Mouse (Mus musculus) forebrain, embryonic 11.5 days (tissue): ENCODE data around the gene Il17rd. TPM values are rescaled to one million over a fixed set of nuclear protein-coding genes. Genes with fewer than 3 reads are reported as not detected.

Experiments
- ATAC-seq: fragments of 200-750 bp; cut with Nextera tagmentation; replicated peaks from 2 replicates; pipeline ENCODE4 v1.8.0; 2017; ENCODE audit warnings: moderate TSS enrichment; ENCODE audit not compliant: low FRiP score
- DNase-seq: peaks from one replicate; pipeline ENCODE4 v3.0.0-alpha.2; 2017; ENCODE audit warnings: low spot score
- H3K27ac ChIP-seq: fragments of 300-500 bp; sonication (generic); 2 replicates; pipeline ENCODE4 v1.5.1; 2014; ENCODE audit warnings: low read depth, low read length
- H3K27me3 ChIP-seq: fragments of 300-500 bp; sonication (generic); 2 replicates; pipeline ENCODE4 v1.6.1; 2014; ENCODE audit warnings: mild to moderate bottlenecking, low read length, mixed read lengths; ENCODE audit not compliant: control insufficient read depth, insufficient read depth
- H3K36me3 ChIP-seq: fragments of 300-500 bp; sonication (generic); 2 replicates; pipeline ENCODE4 v1.6.1; 2014; ENCODE audit warnings: mild to moderate bottlenecking, low read length, moderate library complexity, mixed read lengths; ENCODE audit not compliant: control insufficient read depth, insufficient read depth
- H3K4me1 ChIP-seq: fragments of 300-500 bp; sonication (generic); replicated peaks from 2 replicates; pipeline ENCODE4 v1.6.1; 2014; ENCODE audit warnings: low read length, mixed read lengths; ENCODE audit not compliant: control insufficient read depth, insufficient read depth
- H3K4me2 ChIP-seq: fragments of 300-500 bp; sonication (generic); 2 replicates; pipeline ENCODE4 v1.6.1; 2014; ENCODE audit warnings: low read depth, mild to moderate bottlenecking, low read length, moderate library complexity, mixed read lengths; ENCODE audit not compliant: severe bottlenecking
- H3K4me3 ChIP-seq: fragments of 300-500 bp; sonication (generic); 2 replicates; pipeline ENCODE4 v1.5.1; 2014; ENCODE audit warnings: low read depth, low read length
- H3K9ac ChIP-seq: fragments of 300-500 bp; sonication (generic); 2 replicates; pipeline ENCODE4 v1.6.1; 2014; ENCODE audit warnings: low read length
- H3K9me3 ChIP-seq: fragments of 300-500 bp; sonication (generic); 2 replicates; pipeline ENCODE4 v1.6.1; 2016; ENCODE audit warnings: low read length, mixed read lengths; ENCODE audit not compliant: control insufficient read depth
- WGBS: fragments of 180-500 bp; shearing (Covaris S2); extraction: QIAGEN DNeasy Blood & Tissue Kit; methylation state at CpG from one replicate; pipeline ENCODE4 v1.1.7; 2014; 5-methylcytosine and 5-hydroxymethylcytosine counted together
- polyA plus RNA-seq: library from polyadenylated mRNA; unstranded; fragments of >200 nt; fragmentation: Nextera tagmentation; extraction: Ambion mirVana; gene quantifications from 2 replicates; pipeline ENCODE4 v1.2.1, GENCODE M21; 2014

Gene Il17rd
- polyA plus RNA-seq, 1 experiment from 2014 or later = 7.8 TPM

DNA sequence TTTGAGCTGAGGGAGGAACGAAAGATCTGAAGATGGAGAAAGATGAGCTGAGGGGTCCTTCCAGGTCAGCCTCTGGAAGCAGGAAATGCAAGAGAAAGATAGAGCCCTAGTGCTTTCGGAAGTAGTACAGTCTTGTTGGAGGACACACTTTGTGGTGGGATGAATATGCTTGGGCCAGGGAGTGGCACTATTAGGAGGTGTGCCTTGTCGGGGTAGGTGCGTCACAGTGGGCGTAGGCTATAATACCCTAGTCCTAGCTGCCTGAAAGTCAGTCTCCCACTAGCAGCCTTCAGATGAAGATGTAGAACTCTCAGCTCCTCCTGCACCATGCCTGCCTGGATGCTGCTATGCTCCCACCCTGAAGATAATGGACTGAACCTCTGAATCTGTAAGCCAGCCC lies 110.7 kb downstream of the Il17rd start:
- H3K4me3 ChIP-seq = no peak overlapping the region
- H3K9me3 ChIP-seq = no peaks in the 10 kb centered on the region
- ATAC-seq = no peak
- H3K4me2 ChIP-seq = no peak overlapping the region
- H3K9ac ChIP-seq = no peak overlapping the region
- no peaks in the 10 kb centered on the region for H3K36me3 ChIP-seq
- 89% methylated on average over 5 of the region's 5 CpGs for WGBS
- no peak overlapping the region for H3K27ac ChIP-seq
- no peaks in the 10 kb centered on the region for H3K4me1 ChIP-seq
- H3K27me3 ChIP-seq = no peaks in the 10 kb centered on the region
- no peak for DNase-seq

DNA sequence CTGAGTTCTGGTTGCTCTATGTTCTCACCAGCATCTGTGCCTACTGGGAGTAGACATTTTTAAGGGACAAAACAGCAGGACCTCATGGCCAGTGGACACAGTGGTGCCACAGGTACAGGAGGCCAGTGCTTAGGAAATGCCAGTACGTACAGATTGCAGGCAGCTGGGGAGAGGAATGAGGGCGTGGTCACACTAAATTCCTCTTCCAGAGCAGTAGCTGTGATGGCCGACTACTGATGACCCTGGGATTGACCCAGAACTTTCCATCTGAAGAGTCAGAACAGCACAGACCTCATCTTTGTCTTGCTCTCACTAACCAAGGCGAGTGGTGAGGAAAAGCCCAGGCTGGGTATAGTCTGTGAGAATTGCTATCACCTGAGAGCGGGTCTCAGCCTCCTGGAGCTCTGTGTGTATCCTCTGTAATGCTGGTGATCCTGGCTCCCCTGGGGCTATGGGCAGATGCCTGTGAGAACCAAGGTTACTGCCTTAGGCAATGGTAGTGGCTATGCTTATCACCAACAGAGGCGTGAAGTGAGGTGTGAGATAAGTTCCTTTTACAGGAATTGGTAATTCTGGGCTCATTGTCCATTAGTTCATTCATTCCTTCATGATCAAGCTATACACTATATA lies 111.4 kb downstream of the Il17rd start:
- DNase-seq (no peak), ATAC-seq (no peak)
- no peaks in the 10 kb centered on the region for H3K4me1 ChIP-seq
- H3K9me3 ChIP-seq = no peaks in the 10 kb centered on the region
- H3K4me3 ChIP-seq = no peak overlapping the region
- WGBS = 80% methylated on average over 6 of the region's 6 CpGs
- no peaks in the 10 kb centered on the region for H3K36me3 ChIP-seq
- H3K9ac ChIP-seq = no peak overlapping the region
- no peak overlapping the region for H3K4me2 ChIP-seq
- no peaks in the 10 kb centered on the region for H3K27me3 ChIP-seq
- H3K27ac ChIP-seq = no peak overlapping the region

- no peak for DNase-seq
Measured at GRCm38 (mm10) chr14:27151432-27151831, 112.7 kb downstream of the Il17rd start.

DNA sequence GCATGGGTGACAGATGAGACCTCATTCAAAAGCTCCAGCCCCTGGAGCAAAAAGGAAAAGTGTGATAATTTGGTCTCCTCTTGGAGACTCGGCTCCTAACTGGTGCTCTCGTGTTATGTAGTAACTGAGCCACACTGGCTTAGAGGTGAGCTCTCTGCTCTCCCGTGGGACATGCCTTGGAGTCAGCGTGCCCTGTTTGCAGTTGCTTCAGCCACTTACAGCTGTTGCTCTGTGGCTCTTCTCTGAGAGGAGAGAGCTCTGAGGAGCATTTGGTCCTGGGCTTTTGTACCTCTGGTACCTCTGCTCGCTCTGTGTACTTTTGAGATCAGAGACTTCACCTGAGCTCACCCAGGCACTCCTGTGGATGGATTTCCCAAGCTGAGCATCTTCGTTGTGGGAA lies 116.3 kb downstream of the Il17rd start:
- Histone ChIP-seq H3K4me3 (no peak overlapping the region), H3K4me1 (no peaks in the 10 kb centered on the region), H3K27me3 (no peaks in the 10 kb centered on the region), H3K9ac (no peak overlapping the region), H3K27ac (no peak overlapping the region), H3K9me3 (no peaks in the 10 kb centered on the region), H3K36me3 (no peaks in the 10 kb centered on the region), H3K4me2 (no peak overlapping the region)
- WGBS = 81% methylated on average over 6 of the region's 6 CpGs
- DNase-seq (no peak), ATAC-seq (no peak)

More at GRCm38 (mm10) chr14:27151432-27151831, 112.7 kb downstream of the Il17rd start:
- H3K9me3 ChIP-seq = no peaks in the 10 kb centered on the region
- no peaks in the 10 kb centered on the region for H3K27me3 ChIP-seq
- no peak overlapping the region for H3K9ac ChIP-seq
- WGBS = 59% methylated on average over 8 of the region's 8 CpGs
- ATAC-seq = no peak
- no peak overlapping the region for H3K4me2 ChIP-seq
- no peak overlapping the region for H3K4me3 ChIP-seq
- H3K27ac ChIP-seq = no peak overlapping the region
- no peaks in the 10 kb centered on the region for H3K4me1 ChIP-seq
- H3K36me3 ChIP-seq = no peaks in the 10 kb centered on the region

DNA sequence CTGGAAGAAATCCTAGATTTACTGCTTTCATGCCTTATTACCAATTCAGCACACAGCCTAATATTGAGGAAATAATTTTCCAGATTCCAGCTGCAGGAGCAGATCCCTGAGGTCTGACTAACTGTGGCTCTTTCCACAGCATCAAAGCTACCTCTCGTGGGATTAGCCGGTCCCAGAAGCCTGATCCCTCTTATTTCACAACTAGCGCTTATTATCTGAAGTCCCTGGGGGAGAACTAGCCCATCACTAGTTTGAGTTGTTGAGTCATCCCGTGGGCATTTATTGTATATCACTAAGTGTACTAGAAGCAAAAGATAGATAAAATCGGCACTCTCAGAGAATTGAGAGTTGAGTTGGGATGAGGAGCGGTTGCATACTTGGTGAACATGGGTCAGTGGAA lies 117.3 kb downstream of the Il17rd start:
- Histone ChIP-seq H3K9me3 (no peaks in the 10 kb centered on the region), H3K27ac (no peak overlapping the region), H3K27me3 (no peaks in the 10 kb centered on the region), H3K9ac (no peak overlapping the region), H3K36me3 (no peaks in the 10 kb centered on the region), H3K4me1 (no peaks in the 10 kb centered on the region), H3K4me2 (no peak overlapping the region), H3K4me3 (no peak overlapping the region)
- DNase-seq (no peak), ATAC-seq (no peak)
- 81% methylated on average over 6 of the region's 6 CpGs for WGBS

Other genes with a start within 250 kb of the Il17rd start
- not detected in 2 replicates for gene Asb14, start 144.4 kb upstream of the Il17rd start, polyA plus RNA-seq
- gene Appl1, start 67.7 kb upstream of the Il17rd start, polyA plus RNA-seq = 35.4 and 38.4 TPM in 2 replicates
- gene Hesx1, start 44.5 kb upstream of the Il17rd start, polyA plus RNA-seq = 0.52 TPM in 1 of 2 replicates, not detected in the other
- gene Arhgef3, start 76.0 kb downstream of the Il17rd start, polyA plus RNA-seq = 2.3 and 2.9 TPM in 2 replicates